ENCODE assay signal across 45 mouse cellular contexts in the genomic region with DNA sequence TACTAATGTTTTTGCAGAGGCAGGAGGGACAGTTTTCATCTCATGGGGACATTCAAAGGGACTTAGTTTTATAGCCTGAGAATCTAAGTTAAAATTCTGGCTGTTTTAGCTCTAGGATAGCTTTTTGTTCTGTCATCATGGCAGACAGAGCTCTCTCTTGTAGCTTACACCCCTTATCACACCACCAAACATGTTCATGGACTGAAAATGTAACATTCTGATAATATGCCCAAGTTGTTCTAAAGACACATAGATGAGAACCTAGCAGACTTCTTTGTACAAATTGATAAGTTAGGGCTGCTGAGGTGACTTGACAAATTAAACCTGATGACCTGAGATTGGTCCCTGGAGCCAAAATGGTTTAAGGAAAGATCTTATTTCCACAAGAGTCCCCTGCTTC. TPM values are rescaled to one million over a fixed set of nuclear protein-coding genes. Genes with fewer than 3 reads are reported as not detected.
"Had no signal": no experiment of that assay in that cellular context is flagged by ENCODE, and none has a peak within 500 bp of the region (broad histone marks: within the 10 kb centered on the region; RNA-seq: fewer than 3 reads in every experiment).

No protein-coding gene starts in this region.

- H3K4me3 ChIP-seq: left cerebral cortex, adult 2 months; limb, embryonic 10.5 days; limb, embryonic 12.5 days; limb, embryonic 13.5 days; limb, embryonic 15.5 days; liver, embryonic 15.5 days; lung, embryonic 15.5 days; megakaryocyte, embryonic 14.5 days; midbrain, embryonic 10.5 days; midbrain, embryonic 12.5 days; midbrain, embryonic 13.5 days; midbrain, embryonic 15.5 days; myocyte; neural tube, embryonic 12.5 days; neural tube, embryonic 13.5 days had no signal

- ATAC-seq: lung, postnatal 0 days; midbrain, embryonic 13.5 days; midbrain, embryonic 15.5 days had no signal

- H3K9ac ChIP-seq: limb, embryonic 12.5 days; limb, embryonic 13.5 days; limb, embryonic 15.5 days; liver, embryonic 15.5 days; lung, embryonic 14.5 days; lung, embryonic 15.5 days; midbrain, embryonic 12.5 days; midbrain, embryonic 13.5 days; midbrain, embryonic 15.5 days; neural tube, embryonic 12.5 days; neural tube, embryonic 13.5 days had no signal

- H3K27ac ChIP-seq: left cerebral cortex, adult 2 months; limb, embryonic 10.5 days; limb, embryonic 12.5 days; limb, embryonic 13.5 days; limb, embryonic 15.5 days; liver, embryonic 15.5 days; lung, embryonic 15.5 days; macrophage; midbrain, embryonic 10.5 days; midbrain, embryonic 12.5 days; midbrain, embryonic 13.5 days; midbrain, embryonic 15.5 days; neural tube, embryonic 12.5 days; neural tube, embryonic 13.5 days had no signal

- H3K4me2 ChIP-seq: limb, embryonic 12.5 days; limb, embryonic 13.5 days; limb, embryonic 15.5 days; liver, embryonic 15.5 days; lung, embryonic 14.5 days; lung, embryonic 15.5 days; midbrain, embryonic 11.5 days; midbrain, embryonic 12.5 days; midbrain, embryonic 13.5 days; midbrain, embryonic 15.5 days; neural tube, embryonic 12.5 days; neural tube, embryonic 13.5 days had no signal

- H3K9me3 ChIP-seq: limb, embryonic 10.5 days; limb, embryonic 12.5 days; limb, embryonic 13.5 days; limb, embryonic 15.5 days; liver, embryonic 15.5 days; lung, embryonic 15.5 days; megakaryocyte, embryonic 14.5 days; midbrain, embryonic 10.5 days; midbrain, embryonic 12.5 days; midbrain, embryonic 13.5 days; midbrain, embryonic 15.5 days; neural tube, embryonic 12.5 days; neural tube, embryonic 13.5 days had no signal

- DNase-seq: left cerebral cortex, postnatal 4 days; lung, adult 18-20 months; lung, adult 2 months; lung, embryonic 14.5 days; lung, postnatal 10 days; lung, postnatal 14 days; lung, postnatal 36 days; lung, postnatal 4 days; midbrain, embryonic 14.5 days had no signal

- H3K4me1 ChIP-seq: limb, embryonic 10.5 days; limb, embryonic 12.5 days; limb, embryonic 13.5 days; limb, embryonic 15.5 days; liver, embryonic 15.5 days; lung, embryonic 15.5 days; megakaryocyte, embryonic 14.5 days; midbrain, embryonic 10.5 days; midbrain, embryonic 12.5 days; midbrain, embryonic 13.5 days; midbrain, embryonic 15.5 days; neural tube, embryonic 12.5 days; neural tube, embryonic 13.5 days had no signal

- H3K27me3 ChIP-seq: limb, embryonic 12.5 days; limb, embryonic 13.5 days; limb, embryonic 15.5 days; liver, embryonic 15.5 days; lung, embryonic 15.5 days; megakaryocyte, embryonic 14.5 days; midbrain, embryonic 12.5 days; midbrain, embryonic 13.5 days; midbrain, embryonic 15.5 days; neural tube, embryonic 12.5 days; neural tube, embryonic 13.5 days had no signal

- H3K36me3 ChIP-seq: limb, embryonic 10.5 days; limb, embryonic 12.5 days; limb, embryonic 13.5 days; limb, embryonic 15.5 days; liver, embryonic 15.5 days; lung, embryonic 15.5 days; midbrain, embryonic 10.5 days; midbrain, embryonic 12.5 days; midbrain, embryonic 13.5 days; midbrain, embryonic 15.5 days; neural tube, embryonic 12.5 days; neural tube, embryonic 13.5 days had no signal

RNA-seq across cellular contexts. Expression of gene Olfr686, which starts 19.4 kb away (rescaled TPM):
- total RNA-seq: left cerebral cortex, adult 18-20 months; left cerebral cortex, adult 2 months; left cerebral cortex, adult 8-10 months; left cerebral cortex, postnatal 10 days; left cerebral cortex, postnatal 14 days; left cerebral cortex, postnatal 25 days; left cerebral cortex, postnatal 36 days; left cerebral cortex, postnatal 4 days; liver, adult 2 months; megakaryocyte progenitor cell, adult 5-6 weeks; megakaryocyte, adult 5-6 weeks; megakaryocyte-erythroid progenitor cell, adult 5-6 weeks; midbrain, postnatal 0 days; monocyte, adult 5-6 weeks had no signal
- polyA plus RNA-seq: limb, embryonic 10.5 days; limb, embryonic 11.5 days; limb, embryonic 12.5 days; limb, embryonic 13.5 days; limb, embryonic 14.5 days; limb, embryonic 15.5 days; liver, adult 2 months; liver, embryonic 15.5 days; liver, embryonic 16.5 days; lung, adult 2 months; lung, embryonic 14.5 days; lung, embryonic 15.5 days; lung, embryonic 16.5 days; lung, postnatal 0 days; macrophage; midbrain, embryonic 10.5 days; midbrain, embryonic 11.5 days; midbrain, embryonic 12.5 days; midbrain, embryonic 13.5 days; midbrain, embryonic 14.5 days; midbrain, embryonic 15.5 days; midbrain, embryonic 16.5 days; midbrain, postnatal 0 days; myocyte; neural tube, embryonic 11.5 days; neural tube, embryonic 12.5 days; neural tube, embryonic 13.5 days had no signal

RNA-seq across cellular contexts. Expression of gene Olfr685, which starts 40.9 kb away (rescaled TPM):
- total RNA-seq: left cerebral cortex, adult 18-20 months; left cerebral cortex, adult 2 months; left cerebral cortex, adult 8-10 months; left cerebral cortex, postnatal 10 days; left cerebral cortex, postnatal 14 days; left cerebral cortex, postnatal 25 days; left cerebral cortex, postnatal 36 days; left cerebral cortex, postnatal 4 days; liver, adult 2 months; megakaryocyte progenitor cell, adult 5-6 weeks; megakaryocyte, adult 5-6 weeks; megakaryocyte-erythroid progenitor cell, adult 5-6 weeks; midbrain, postnatal 0 days; monocyte, adult 5-6 weeks had no signal
- polyA plus RNA-seq: limb, embryonic 10.5 days; limb, embryonic 11.5 days; limb, embryonic 12.5 days; limb, embryonic 13.5 days; limb, embryonic 14.5 days; limb, embryonic 15.5 days; liver, adult 2 months; liver, embryonic 15.5 days; liver, embryonic 16.5 days; lung, adult 2 months; lung, embryonic 14.5 days; lung, embryonic 15.5 days; lung, embryonic 16.5 days; lung, postnatal 0 days; macrophage; midbrain, embryonic 10.5 days; midbrain, embryonic 11.5 days; midbrain, embryonic 12.5 days; midbrain, embryonic 13.5 days; midbrain, embryonic 14.5 days; midbrain, embryonic 15.5 days; midbrain, embryonic 16.5 days; midbrain, postnatal 0 days; myocyte; neural tube, embryonic 11.5 days; neural tube, embryonic 12.5 days; neural tube, embryonic 13.5 days had no signal
